Mouse (Mus musculus): ENCODE measurements around the gene Tmprss11d.
"Not testable (repeated sequence)": the region's sequence is repeated elsewhere in the genome, so short reads cannot be mapped to it uniquely, and the experiment has no call there.

Gene Tmprss11d

DNA sequence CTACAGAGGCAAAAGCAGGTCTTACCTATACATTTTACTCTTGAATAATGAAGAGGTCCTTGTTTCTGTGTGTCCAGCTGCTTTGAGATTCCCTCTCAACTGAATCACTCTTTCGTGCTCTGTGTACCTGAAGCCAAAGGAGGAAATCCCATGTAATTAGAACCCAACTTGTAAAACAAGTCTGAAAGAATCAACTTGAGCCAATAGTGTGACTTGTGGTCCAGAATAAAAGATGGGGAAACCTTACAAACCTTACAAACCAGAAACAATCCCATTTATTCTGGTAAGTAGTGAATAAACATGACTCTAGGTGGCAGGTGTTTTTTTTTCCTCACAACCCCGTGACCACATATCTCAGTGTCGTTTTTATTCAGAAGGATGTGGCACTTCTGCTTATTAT, at the start of gene Tmprss11d:
Gene Tmprss11d (minus strand): TSS at position 101 of the 400 bp plus-strand sequence.
- no peak for DNase-seq (ENCODE audit: low spot score in 2 of 2)

DNA sequence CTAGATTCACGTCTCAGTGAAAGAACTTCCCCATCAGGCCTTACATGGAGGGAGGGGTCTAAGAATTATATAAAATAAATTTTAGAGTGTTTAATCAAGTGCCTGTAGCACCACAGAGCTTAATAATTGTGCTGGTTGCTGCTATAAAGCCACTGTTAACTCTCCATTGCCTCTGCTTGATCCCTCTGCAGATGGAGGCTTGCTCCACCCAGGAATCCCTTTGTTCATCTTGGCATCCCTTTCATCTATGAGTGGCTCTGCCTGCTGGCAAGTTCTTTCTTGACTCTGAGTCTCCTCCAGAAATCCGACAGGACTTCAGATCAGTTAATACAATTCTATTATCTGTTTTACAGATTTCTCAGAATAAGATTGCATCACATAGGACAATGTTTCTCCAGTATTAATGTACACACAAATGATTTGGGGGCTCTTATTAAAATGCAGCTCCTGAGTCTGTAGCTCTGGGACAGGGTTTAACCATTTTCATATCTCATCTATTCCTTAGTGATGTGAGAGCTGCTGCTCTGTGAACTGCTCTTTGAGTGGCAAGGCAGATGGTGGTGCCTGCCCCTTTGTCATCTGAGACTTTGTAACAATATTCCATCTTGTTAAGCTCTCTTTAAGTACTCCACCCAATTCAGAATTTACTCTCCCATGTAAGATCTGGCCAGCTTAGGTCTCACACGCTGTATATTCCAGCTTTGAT, 48.3 kb upstream of the Tmprss11d start:
- no peak for DNase-seq (ENCODE audit: low spot score in 2 of 2)

DNA sequence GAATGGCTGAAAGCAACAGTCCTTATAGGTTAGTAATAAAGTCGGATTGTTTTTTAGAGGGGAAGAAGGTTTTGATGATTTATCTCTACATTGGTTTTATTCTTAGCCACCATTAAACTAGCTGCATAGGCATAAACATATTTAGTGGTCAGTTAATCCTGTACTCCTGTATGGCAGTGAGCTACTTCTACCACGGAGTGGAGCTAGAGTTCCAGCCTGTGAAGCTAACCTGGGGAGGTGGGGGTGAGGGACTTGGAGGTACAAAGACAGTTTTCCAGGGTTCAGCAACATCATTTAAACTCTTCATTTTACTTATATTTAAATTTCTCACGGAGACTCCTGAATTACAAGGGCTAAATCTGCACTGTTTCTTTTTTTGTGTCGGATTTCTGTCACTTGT, 46.3 kb upstream of the Tmprss11d start:
- DNase-seq (ENCODE audit: low spot score in 2 of 2), result no peak

DNA sequence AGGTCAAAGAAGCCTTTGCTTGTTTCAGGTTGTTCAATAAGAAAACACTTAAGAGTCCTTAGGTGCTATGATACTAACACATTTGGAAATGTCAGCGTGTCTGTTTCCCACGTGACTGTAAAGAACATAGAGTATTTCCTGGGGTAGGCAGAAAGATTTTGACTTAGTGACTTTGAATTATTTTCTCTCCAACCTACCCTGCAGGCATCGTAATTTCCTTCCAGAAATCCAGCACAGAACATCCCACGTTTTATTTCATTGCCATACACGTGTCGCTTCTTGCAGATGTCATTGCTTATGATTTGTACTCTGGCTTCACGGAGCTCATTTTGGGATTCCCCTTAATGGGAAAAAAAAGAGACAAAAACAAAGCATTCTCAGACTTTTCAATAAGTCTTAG, 41.1 kb upstream of the Tmprss11d start:
- no peak for DNase-seq (ENCODE audit: low spot score in 2 of 2)

DNA sequence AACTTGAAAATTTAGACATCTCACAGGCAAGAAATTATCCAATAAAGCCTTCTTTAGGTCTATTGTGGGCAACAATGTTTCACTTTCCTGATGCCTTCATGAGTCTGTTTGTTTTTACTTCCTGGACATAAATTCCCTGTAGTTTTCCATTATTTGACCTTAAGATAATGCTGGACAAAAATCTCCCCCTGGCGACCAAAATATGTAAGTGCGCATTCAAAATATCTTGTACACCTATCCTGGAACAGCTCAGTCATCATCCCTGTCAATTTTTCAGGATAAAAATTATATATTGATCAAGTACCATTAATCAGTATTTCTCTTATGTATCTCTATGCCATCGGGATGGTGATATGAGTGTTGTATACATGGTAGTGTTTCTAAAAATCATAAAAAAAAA, 37.6 kb upstream of the Tmprss11d start:
- no peak for DNase-seq (ENCODE audit: low spot score in 2 of 2)

DNA sequence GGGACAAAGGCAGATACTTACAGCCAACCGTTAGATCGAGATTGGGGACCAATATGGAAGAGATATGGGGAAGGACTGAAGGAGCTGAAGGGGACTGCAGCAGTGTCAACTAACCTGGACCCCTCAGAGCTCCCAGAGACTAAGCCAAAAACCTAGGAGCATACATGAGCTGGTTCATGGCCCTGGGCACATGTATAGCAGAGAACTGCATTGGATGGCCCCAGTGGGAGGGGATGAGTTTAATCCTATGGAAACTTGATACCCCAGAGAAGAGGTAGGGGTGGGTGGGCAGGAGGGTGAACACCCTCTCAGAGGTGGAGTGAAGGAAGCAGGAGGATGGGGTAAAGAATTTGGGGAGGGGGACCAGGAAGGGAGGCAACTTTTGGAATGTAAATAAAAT, 34.7 kb upstream of the Tmprss11d start:
- DNase-seq (ENCODE audit: low spot score in 2 of 2), result no peak

DNA sequence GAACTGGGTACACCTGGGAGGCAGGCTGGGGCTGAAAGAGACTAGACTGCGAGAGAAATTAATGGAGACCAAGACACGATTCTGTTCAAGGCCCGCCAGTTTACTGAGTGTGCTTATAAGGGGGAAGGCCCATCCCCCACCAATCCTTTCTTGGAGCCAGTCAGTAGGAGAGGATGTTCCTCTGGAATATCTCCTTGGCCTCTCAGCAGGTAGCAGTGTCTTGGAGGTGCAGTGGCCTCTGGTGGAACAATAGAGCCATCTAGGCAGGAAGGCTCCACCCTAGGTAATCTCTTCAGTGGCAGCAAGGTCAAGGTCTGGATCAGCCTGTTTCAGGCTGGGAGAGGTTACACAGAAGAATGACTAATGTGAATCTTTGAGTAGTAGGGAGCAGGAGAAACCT, 34.0 kb upstream of the Tmprss11d start:
- no peak for DNase-seq (ENCODE audit: low spot score in 2 of 2)

DNA sequence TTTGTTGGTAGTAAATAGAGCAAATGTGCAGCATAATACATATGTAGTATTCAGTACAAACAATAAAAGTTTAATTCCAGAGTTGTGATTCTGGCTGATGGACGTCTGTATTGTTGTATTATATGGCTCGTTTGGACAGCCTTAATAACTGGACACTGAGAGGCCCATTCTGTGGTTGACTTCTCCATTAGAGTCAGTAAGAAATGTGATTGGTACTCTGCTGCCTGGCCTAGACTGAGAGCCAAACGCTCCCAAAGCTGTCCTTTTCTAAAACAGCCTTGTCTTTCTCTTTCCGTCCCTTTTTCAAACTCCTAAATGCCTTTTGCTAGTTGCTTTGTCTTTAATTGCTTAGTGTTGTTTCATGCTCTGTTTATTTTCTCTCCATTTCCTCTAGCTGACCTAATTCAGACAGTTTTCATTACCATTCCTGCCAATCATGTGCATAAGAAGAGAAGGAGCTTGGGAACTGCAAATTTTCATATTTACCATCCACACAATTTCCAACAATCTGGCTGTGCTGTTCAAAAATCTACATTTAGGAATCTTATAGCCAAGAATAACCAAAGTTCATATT, 13.7 kb downstream of the Tmprss11d start:
- DNase-seq (ENCODE audit: low spot score in 2 of 2), result no peak

DNA sequence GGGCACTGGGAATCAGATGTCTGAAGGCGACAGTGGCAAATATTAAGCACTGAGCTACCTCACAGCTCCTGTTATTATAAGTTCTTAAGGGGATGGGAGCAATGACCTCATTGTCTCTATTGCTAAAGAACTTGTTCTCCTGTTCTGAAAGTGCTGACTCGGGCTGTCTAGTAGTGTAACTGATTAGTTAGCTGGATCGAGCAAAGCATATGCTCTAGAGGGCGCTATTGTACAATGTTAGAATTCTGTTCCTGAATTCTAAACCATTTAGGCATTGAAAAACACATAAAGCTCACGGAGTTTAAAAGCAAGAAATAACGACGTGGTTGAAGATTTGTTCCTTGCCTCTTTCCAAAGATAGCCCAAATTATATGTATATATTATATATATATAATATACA, 20.3 kb downstream of the Tmprss11d start:
- no peak for DNase-seq (ENCODE audit: low spot score in 2 of 2)

DNA sequence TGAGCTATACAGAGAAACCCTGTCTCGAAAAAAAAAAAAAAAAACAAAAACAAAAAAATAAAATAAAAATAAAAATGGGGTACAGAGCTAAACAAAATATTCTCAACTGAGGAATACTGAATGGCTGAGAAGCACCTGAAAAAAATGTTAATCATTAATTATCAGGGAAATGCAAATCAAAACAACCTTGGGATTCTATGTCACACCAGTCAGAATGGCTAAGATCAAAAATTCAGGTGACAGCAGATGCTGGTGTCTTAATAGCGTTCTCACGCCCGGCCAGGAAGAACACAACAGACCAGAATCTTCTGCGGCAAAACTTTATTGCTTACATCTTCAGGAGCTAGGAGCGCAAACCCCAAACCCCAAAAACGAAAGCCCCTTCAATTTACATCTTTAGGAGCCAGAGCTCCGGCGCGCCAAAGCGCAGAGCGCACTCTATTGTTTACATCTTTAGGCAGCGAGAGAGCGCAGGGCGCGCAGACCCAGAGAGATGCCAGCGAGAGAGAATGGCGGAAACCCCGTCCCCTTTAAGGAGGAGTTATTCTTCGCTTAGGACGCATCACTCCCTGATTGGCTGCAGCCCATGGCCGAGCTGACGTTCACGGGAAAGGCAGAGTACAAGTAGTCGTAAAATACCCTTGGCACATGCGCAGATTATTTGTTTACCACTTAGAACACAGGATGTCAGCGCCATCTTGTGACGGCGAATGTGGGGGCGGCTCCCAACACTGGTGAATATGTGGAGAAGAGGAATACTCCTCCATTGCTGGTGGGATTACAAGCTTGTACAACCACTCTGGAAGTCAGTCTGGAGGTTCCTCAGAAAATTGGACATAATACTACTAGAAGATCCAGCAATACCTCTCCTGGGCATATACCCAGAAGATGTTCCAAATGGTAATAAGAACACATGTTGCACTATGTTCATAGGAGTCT, 54.9 kb downstream of the Tmprss11d start:
- not testable (repeated sequence) for DNase-seq (ENCODE audit: low spot score in 2 of 2)

DNA sequence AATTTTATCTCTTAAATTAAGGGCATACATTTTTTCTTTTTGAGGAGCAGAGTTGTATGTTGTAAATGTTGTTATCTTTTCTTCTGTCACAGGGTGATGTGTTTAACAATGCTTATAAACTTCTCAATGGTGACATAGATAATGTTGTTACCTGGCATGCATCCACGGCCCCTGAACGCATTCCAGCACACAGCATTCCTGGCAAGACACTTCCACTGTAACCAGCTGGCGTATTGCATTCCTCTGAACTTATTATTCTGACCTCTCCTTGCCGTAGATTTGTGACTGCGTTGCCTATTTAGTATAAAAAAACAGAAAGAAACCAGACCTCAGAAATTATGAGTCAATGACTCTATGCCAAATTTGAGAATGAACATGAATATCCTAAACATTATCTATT, 67.1 kb downstream of the Tmprss11d start:
- no peak for DNase-seq (ENCODE audit: low spot score in 2 of 2)

DNA sequence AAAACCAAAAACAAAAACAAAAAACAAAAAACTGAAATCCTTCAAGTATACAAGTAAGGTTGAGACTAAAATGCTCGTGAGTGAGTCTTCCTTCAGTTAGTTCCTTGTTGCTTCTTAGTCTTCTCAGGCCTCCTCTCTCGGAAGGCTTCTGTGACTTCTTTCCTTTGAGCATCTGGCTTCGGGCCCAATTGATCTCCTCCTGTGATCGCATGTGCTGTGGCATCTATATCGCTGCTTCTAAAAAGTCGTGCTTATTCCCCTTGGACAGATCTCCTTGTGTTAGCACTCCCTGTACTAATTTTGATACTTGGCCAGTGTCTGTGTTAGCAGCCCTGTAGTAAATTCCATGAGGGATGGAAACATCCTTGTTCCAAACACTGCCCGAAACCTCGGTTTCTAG, 69.3 kb downstream of the Tmprss11d start:
- no peak for DNase-seq (ENCODE audit: low spot score in 2 of 2)

DNA sequence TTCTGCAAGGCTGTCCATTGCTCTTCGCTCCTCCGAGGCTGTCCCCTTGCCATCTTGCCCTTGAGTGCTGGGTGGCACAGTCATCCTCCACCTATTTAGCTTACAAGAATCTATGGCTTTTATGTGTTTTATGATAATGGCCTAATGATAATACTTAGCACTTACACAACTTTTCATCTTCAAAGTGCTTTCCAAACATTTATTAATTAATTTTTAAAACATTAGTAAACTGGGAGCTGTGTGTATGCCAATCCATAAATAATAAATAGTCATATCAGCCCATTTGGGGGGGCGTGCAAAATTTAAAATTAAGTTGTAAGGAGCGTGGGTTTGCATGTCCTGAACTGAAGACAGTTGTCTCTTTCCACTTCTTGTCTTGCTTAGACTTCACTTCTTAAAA, 84.0 kb downstream of the Tmprss11d start, which contains the start of gene Tmprss11c:
Gene Tmprss11c (minus strand): TSS at position 101 of the 400 bp plus-strand sequence.
- no peak for DNase-seq (ENCODE audit: low spot score in 2 of 2)

All from spleen, postnatal 10 days (tissue).